Mouse (Mus musculus) gastrocnemius, postnatal 14 days (tissue): ENCODE results near the gene Scube1. TPM values are rescaled to one million over a fixed set of nuclear protein-coding genes. Genes with fewer than 3 reads are reported as not detected.

Experiments
- DNase-seq: peaks from one replicate; pipeline ENCODE4 v3.0.0; 2021; ENCODE audit warnings: mixed read lengths
- intact Hi-C: fragments of 180-260 bp; cut with DNase I; formaldehyde crosslinking; loops from one replicate; pipeline ENCODE4 v1.15.1; 2025; ENCODE audit warnings: low total_unique reads
- total RNA-seq, 2 experiments: library from RNA; stranded (reverse); gene quantifications; 2 replicates each; pipeline ENCODE4 v1.2.3; 2021

Scube1 gene
- total RNA-seq, 2 experiments from 2014 or later, result 1.2 to 1.7 TPM

DNA sequence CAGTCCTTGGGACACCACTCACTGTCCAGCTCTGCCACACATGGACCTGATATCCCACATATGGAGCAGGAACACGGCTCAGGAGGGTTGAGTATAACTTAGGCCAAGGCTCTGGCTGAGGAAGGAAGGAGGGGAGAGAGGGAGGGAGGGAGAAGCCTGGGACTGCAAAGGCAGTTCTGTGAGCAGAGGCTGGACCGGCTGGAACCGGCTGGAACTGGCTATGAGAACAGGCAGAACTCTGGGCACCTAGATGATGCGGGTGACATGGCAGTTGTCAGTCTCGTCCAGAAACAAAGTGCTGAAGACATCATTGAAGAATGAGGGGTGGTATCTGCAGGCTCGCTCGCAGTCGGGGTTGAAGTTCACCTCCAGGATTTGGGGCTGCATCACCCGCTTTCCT is 148.2 kb downstream of the Scube1 start:
- no peak for DNase-seq
- intact Hi-C loops, result no loop called here

DNA sequence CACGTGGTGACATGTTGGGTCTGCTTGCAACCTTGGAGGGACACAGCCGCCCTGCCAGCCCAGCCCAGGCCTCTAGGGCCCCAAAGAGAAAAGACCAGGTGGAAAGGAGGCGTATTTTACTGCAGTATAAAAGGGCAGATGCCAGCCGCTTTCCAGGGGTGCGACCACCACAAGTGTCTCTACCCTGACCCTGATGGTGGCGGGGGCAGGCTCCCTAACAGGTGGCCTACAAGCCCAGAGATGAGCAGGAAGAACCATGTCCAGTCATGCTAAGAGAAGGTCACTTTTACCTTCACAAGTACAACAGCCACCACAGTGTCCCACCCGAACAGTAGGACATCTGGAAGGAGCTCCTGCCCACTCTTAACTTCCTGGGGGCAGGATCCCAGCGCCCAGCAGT is 149.3 kb downstream of the Scube1 start:
- DNase-seq, result no peak
- intact Hi-C loops, result no loop called here

DNA sequence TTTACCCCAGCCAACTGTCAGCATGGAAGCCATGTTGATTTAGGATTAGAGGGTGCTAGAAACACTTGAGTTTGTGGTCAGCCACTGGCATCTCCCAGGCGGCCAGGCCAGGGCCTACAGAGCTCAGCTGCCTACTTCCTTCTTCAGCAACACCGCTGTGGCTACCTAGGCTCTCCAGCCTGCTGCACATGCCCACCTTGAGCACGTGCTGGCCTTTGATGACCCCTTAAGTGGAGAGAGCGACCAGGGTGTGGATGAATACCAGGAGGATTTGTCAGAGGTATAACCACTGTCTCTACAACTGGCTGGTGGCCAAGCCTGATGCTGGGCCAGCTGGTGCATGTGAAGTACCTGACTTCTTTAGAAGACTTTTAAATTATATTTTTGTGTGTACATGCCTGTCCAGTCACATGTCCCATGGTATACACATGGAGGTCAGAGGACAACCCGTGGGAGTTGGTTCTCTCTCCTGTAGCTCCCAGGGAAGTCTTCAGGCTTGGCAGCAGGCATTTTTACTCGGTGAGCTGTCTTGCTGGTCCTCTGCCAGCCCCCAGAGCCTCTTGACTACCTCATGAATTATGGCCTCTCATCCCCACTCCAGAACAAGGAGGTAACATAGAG is 150.0 kb downstream of the Scube1 start:
- no peak for DNase-seq
- intact Hi-C loops, result no loop called here

DNA sequence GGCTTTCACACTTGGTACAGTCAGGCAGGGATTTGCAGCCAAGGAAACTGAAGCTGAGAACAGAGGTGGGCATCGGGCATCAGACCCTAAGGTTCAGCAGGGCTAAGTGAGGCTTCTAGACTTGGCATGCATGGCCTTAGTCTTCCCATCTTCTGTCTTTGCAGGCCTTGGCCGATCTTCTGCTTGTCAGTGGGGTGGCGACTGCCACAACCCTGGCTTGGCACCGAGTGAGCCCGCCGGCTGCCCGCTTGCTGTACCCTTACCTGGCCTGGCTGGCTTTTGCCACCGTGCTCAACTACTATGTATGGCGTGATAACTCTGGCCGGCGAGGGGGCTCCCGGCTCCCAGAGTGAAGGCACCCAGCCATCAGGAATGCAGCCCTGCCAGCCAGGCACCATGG is 151.2 kb downstream of the Scube1 start:
- intact Hi-C loops, result no loop called here
- DNase-seq, result no peak

DNA sequence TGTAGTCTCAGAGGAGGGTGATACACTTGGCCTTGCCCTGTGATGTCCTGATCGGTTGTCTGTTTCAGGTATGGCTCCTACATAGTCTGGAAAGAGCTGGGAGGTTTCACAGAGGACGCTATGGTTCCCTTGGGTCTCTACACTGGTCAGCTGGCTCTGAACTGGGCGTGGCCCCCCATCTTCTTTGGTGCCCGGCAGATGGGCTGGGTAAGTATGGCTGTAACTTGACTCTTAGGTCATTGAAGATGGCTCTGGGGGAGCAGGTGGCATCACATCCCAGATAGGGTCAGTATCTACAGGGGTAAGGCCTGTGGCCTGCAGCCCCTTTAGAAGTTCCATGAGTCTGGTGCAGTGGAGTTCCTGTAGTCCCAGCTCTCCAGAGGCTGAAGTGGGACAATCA is 152.7 kb downstream of the Scube1 start:
- intact Hi-C loops, result no loop called here
- no peak for DNase-seq

DNA sequence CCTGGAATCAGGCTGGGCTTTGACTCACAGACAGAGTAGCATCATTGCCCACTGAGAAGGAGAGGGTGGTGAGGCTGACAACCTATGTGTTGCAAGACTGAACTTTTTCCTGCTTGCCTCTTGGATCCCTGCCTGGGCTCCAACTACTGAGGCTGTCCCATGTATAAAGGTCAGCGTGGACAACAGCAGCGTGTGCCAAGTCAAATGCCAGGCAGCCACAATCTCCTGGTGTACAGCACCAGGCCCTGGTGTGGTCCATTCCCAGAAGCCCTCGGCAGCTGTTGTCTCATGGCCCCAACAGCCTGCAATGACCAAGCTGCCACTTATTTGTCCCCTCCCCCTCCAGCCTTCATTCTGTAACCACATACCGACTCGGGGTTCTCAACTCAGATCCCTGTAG is 153.2 kb downstream of the Scube1 start:
- no peak for DNase-seq
- intact Hi-C loops, result no loop called here

DNA sequence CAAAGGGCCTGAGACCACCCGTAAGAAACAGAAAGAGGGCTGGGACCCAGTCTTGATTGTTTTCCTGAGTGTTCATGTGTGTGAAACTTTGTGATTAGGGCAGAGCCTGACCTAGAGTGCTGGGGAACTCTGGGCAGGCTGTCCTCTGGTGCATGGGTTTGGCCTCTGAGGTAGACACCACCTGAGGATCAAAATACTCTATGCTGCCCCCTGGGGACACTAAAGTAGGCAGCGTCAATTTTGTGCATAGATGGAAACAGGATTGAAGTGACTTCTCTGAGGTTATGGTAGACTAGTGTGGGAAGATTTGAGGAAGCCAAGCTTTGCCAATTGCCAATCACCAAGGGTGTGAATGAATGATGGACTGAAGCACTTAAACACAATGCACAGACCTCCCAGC is 154.2 kb downstream of the Scube1 start:
- intact Hi-C loops, result no loop called here
- DNase-seq, result no peak

DNA sequence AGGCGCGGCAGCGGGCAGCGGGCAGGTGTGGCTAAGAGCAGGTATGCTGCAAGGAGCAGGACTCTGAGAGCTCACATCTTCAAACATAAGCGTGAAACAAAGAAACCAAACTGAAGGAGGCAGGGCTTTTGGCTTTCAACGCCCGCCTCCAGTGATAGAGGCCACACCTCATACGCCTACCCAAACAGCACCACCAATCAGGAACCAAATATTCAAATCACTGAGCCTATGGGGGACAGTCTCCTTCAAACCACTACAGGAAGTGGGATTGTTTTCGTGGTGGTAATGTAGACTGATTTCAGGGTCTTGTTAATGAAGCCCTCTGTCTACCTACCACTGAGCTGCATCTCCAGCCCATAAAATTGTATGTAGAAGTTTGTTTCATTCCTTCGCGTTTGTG is 155.1 kb downstream of the Scube1 start:
- DNase-seq, result no peak
- intact Hi-C loops, result no loop called here

DNA sequence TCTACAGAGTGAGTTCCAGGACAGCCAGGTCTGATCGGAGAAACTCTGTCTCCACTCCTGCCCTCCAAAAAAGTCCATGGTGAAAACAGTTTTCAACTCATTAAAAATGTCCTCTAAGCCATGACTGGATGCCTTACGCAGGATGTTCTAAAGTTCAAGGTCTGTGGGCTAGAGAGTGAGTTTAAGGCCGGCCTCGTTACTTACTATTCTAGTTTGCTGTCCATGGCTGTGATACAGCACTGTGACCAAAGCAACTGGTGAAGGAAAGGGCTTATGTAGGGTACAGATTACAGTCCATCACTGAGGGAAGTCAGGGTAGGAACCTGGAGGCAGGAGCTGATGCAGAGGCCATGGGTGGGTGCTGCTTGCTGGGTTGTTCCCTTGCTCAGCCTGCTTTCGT is 156.3 kb downstream of the Scube1 start:
- DNase-seq, result no peak

DNA sequence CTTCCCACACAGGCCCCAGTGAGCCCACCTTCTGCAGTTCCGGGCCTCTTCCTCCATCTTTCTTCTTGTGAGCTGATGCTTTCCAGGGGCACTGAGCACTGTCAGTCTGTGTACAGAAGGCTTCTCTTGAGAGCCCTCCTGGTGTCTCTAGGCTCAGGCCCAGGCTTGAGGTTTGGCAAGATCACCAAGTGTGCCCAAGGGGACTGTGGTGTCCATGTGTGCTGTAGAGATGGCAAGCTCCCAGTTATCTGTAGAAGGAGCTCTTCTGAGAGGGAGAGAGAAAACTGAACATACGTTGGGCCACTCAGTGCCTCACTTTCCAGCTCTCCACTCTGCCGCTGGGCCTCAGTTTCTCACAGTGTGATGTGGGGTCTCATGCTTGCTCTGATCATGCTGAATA is 157.1 kb downstream of the Scube1 start:
- intact Hi-C loops, result no loop called here

More for the DNA sequence above, 156.3 kb downstream of the Scube1 start:
- intact Hi-C loops, result no loop called here

DNA sequence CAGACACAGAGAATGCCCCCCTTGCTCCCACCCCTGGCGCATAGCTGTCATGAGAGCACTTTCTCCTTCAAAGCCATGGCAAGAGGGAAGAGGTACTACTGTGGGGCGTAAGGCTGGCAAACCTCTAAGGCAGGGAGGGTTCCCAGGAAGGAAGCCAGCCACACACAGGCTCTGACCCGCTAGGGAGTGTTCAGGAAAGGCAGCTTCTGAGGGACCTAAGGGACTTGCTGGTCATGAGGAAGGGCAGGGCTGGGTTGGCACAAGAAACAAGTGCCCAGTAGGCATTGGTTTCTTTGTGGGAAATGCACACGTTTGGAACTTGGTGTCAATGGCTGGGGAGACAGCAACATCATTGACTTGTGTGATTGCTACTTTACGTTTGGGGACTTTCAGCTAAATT is 158.8 kb downstream of the Scube1 start:
- DNase-seq, result no peak
- intact Hi-C loops, result no loop called here

More for the DNA sequence above, 157.1 kb downstream of the Scube1 start:
- DNase-seq, result no peak

DNA sequence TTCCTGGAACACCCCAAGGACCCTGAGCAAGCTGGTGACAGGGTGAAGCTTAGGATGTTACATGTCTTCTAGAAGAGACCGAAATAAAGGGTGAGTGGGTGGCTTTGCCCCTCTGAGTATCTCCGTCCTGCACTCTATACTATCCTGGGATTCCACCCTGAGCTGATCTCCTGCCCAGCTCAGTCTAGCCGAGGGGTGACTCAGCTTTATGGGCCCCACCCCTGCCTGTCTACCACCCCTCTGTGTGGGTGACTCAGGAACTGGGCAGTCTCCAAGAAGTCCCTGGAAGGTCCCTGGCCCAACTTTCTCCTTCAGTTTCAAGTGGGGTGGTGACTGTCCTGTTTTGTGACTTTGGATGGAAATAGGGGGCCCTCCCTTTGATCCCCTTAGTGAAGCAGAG is 159.4 kb downstream of the Scube1 start:
- intact Hi-C loops, result no loop called here
- peak; percentile 49 for DNase-seq

DNA sequence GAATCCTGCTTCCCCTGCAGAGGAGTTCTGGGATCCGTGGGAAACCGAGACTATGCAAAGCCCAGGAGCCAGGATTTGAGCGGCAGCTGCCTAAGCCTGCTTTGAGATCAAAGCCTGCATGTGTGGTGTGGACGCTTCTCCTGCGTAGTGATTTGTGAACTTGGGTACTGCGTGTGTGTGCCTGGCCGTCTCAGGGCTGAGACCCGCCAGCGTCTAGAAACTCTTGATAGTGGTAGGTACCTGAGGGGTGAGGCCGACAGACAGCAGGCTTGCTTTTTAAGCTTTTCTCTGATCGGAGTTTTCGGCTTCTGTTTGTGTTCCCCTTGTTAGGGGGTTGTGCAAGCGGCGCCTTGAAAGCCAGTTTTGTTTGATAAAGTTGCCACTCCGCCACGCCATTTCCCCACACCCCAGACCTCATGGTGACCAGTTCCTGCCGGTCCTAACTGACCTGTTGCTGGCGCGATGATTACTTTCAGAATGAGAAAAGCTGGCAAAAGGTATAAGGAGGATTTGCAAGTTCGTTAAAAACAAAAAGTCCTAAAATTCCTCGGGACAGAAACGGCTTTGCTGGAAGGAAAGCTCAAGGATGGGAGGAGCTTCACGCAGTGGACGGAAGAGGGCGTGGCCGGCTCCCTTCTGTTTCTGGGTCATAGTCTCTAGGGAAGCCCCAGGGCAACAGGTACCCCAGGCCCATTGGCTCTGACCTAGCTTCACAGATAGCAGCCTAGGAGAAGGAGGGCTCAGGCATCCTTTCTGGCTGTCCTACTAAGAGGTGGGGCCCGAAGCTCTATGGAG is 160.8 kb downstream of the Scube1 start:
- intact Hi-C loops, result no loop called here
- DNase-seq, result no peak

DNA sequence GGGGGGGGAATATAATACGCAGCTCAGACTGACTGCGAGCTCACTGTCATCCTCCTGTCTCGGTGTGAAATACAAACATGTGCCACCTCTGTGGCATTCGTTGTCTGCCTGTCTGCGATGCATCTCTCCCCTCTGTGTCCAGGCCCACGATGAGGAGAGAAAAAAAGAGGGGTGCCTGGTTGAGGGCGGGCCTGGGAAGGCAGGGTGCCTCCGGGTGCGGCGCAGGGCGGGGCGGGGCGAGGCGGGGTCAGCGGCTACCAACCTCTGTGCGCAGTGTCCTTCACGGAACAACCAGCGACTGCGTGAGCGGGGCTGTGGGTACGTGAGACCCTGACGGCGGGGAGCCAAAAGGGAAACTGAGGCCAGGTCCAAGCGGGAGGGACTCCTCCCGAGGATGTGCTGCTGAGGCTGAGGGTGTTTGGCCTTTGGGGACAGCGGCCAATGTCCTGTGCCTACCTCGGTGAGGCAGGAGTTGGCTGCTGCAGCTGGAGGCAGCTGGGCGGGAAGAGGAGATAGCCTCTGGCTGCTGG is 161.4 kb downstream of the Scube1 start, which contains the start of the genes Tspo and Mcat:
Gene Tspo, plus strand, starts transcription at position 266 of the 530 bp plus-strand sequence.
Gene Mcat, minus strand, starts transcription at position 461 of the 530 bp plus-strand sequence.
- DNase-seq, result peak; percentile 66
- intact Hi-C loops, result no loop called here

DNA sequence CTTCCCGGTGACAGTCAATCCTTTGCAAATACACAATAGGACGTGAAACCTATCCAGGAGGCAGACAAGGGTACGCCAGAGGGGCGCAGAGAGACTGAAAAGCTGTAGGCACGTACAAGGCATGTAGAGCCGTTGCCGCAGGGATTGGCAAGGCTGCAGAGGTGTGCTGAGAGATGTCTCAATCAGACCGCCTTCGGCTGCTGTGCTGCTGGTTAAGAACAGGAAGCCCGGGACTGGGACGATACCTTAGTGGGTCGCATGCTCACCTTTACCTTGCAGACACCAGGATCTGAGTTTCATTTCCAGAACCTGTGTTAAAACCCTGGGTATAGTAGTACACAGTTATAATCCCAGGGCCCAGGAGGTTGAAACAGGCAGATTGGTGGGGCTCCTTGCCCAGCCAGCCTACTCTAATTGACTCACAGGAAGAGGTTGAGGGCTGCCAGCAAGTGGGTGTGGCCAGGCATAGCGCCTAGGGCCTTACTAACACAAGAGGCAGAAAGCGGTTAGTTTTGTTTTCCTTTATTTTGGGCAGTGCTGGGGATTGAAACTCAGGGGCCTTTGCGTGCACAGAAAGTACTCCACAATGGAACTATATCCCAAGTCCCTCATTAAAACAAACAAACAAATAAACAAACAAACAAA is 162.1 kb downstream of the Scube1 start:
- intact Hi-C loops, result no loop called here
- DNase-seq, result peak; percentile 90

DNA sequence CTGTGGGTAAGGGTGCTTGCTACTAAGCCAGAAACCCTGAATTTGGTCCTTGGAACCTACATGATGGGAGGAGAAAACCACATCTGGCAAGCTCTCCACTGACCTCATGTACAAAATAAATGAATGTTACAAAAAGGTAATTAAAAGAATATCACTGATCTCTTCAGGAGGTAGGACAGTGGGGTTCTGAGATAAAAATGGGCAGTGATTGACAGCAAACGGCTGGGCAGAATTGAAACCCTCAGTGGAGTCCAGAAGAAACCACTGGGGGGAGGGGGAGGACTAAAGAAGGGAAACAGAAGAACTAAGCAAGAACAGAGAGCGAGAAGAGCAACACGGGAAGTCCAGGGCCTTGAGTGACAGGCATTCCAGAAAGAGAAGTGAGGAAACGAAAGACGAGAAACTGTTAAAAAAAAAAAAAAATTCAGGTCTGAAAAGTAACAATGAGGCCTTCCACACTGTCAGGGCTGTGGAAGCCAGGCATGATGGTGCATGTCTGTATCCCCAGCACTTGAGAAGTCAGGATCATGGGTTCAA is 163.8 kb downstream of the Scube1 start:
- intact Hi-C loops, result no loop called here
- no peak for DNase-seq

DNA sequence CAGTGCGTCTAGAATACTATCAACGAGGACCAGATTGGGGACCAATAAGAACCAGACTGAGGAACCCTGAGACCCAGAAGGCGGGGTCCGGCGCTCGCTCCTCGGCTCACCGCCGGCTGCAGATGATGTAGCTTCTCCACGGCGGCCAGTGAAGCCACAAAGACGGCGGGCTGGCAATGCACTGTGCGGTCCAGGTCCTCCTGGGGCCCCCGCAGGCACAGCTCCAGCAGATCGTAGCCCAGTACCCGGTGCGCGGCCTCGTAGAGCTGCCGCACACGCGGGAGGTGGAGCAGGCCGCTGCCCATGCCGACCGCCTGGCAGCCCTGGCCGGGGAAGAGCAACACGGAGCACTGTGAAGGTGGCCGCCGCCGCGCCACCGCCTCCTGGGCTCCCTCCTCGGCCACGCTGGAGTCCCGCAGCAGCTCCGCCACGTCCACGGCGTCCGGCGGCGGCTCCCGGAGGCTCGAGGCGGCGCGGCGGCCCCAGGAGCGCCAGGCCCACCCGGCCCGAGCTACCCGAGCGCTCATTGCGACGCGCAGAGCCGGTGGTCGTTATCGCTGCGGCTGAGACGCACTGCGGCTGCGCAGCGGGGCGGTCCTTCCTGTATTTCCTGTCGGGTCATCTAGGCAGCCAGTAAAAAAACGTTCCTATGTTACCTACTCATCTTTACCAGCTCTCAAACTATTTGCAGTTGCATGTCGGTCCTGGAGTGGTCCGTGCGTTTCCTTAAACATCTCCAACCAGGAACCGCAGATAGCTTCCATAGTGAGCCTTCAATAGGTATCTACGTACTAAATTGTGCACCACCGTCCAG is 169.5 kb downstream of the Scube1 start:
- intact Hi-C loops, result no loop called here
- DNase-seq, result peak; percentile 86
